Mouse (Mus musculus) ovary, adult 18-20 months (tissue): ENCODE results near the gene Rbm42.
A peak's percentile ranks its signal among the peaks of the same experiment; 100 is the strongest.

Experiments
- DNase-seq: peaks from one replicate; pipeline ENCODE4 v3.0.0; 2022; ENCODE audit warnings: low spot score, mixed read lengths

Gene Rbm42

GRCm38 (mm10) chr7:30649591-30650540 lies at the start of gene Rbm42:
Gene Rbm42, minus strand, starts transcription at chr7:30650317.
- peak; percentile 99 for DNase-seq

DNA sequence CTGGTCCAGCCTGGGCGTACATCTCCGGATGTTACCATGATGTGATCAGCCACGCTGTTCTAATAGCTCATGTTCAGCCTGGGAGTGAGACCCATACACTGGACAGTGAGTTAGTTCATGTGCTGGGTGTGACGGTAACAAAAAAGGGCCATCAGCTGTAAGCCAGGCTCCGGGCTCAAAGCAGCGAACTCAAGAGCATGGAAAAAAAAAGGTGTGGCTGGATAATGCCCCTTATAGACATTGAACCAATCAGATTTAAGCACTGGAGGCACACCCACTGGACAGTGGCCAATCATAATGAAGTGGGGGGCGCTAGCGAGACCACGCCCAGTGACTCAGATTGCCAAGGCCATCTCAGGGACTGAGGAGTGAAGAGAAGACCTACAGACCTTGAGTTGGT lies 48.5 kb upstream of the Rbm42 start, which contains the start of gene 2200002J24Rik:
Gene 2200002J24Rik (plus strand): TSS at position 338 of the 400 bp plus-strand sequence.
- peak; percentile 77 for DNase-seq

DNA sequence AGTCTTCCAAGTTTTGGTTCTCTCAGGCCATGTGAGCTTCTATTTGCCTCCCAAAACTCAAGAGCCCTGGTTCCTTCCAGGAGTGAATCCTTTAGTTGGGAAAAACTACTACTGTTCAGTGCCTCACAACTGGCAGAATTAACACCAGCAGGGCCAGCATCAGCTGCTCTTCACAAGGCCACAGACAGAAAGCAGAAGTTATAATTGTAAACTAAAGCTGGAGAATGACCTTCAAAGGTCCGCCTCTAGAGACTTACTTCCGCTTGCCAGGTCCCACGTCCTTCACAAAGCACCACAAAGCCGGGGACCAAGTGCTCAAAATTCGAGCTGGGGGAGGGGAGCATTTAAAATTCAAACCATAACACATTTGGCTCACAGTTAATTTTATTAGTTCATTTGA lies 48.0 kb upstream of the Rbm42 start:
- peak; percentile 32 for DNase-seq

DNA sequence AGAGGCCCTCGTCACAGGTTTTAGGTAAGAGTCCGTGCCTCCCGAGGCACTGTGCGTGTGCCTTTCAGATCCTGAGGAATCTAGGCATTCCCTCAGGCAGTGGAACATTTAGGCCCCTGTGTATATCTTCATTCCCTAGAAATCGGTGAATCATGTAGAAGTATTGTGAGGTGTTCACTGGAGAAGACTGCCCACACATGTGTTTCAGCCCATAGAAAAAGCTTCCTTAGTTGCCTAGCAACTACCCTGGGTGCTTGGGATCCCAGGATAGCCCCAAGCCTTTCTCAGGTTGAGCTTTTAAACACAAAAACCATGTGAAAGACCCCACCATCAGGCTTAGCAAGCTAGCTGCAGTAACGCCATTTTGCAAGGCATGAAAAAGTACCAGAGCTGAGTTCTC lies 38.2 kb upstream of the Rbm42 start:
- DNase-seq: no peak

GRCm38 (mm10) chr7:30683425-30683824 lies 33.3 kb upstream of the Rbm42 start:
- no peak for DNase-seq

GRCm38 (mm10) chr7:30681897-30682296 lies 31.8 kb upstream of the Rbm42 start:
- DNase-seq: no peak

GRCm38 (mm10) chr7:30678263-30678975 lies 28.3 kb upstream of the Rbm42 start:
- DNase-seq: peak; percentile 18

DNA sequence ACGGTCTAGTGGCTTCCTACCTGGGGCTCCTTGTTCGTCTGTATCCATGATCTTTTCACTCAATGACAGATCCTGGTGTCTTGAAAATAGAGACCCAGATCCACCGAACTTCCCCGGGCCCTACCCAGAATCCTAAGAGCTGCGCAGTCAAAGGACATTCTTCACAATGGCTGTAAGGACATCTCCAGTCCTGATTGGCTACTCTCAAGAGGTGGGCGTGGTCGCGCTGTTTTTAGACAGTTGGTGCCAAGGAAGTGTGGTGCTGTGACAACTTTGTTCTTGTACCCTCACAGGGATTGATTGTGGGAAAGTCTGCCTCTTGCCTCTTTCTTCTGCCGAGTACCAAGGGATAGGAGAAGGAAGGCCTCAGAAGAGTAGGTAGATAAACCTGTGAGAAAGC lies 21.4 kb upstream of the Rbm42 start, which contains the start of gene Pmis2:
Gene Pmis2 (minus strand): TSS at position 126 of the 400 bp plus-strand sequence.
- no peak for DNase-seq

DNA sequence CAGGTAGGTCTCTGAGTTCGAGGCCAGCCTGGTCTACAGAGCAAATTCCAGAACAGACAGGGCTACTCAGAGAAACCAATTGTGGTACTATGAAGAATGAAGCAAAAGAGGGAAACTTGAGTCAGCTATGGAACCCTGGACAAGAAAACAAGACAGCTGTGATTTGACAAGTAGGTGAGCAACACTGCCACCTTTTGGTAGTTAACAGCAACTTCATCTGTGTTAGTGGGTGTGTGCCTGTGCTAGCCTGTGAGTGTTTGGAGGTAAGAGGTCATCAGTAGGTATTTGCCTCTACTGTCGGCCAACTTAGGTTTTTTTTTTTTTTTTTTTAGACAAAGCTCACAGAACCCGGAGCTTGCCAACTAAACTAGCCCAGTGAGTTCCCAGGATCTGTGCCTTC lies 19.1 kb upstream of the Rbm42 start:
- no peak for DNase-seq

GRCm38 (mm10) chr7:30665321-30665720 lies 15.2 kb upstream of the Rbm42 start:
- DNase-seq: no peak

GRCm38 (mm10) chr7:30664529-30665200 lies 14.5 kb upstream of the Rbm42 start, which contains the start of gene Haus5:
Gene Haus5, minus strand, starts transcription at chr7:30664994.
- peak; percentile 77 for DNase-seq

DNA sequence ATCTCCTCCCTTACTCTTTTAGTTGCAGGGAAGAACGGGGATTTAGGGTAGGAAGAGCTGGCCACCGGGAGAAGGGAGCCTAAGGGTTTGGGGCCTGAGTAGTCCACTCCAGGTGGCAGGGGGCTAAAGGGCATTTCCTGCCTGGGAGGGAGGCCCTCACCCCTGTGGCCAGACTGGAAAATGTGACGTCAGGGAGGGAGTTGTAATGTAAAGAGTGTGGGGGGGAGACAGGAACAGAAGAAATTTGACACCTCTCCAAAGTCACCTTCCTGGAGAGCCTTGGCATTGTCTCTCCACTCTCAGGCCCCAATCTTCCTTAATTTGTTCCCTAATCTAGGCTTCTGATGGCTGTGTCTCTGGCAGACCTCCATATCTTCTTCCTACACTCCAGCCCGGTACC lies 11.0 kb downstream of the Rbm42 start:
- DNase-seq: no peak

- no peak for DNase-seq
Measured at GRCm38 (mm10) chr7:30636395-30636794, 13.7 kb downstream of the Rbm42 start.

DNA sequence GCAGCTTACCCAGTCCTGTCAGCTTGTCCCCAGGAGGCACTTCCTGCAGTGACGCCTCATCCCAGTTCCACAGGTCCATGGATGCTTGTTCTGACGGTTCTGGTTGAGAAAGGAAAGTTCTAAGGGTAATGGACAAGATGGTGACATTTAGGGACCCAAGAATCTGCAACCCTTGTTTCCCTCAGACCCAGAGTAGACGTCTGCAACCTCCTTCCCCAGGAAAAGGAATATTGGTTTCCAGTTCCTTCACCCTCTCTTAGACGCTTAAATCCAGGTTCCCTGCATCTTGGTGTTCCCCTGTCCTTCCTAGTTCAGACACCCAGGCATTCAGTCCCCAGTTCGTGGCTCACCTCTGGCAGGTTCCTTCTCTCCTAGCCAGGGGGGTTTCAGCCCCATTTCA lies 14.4 kb downstream of the Rbm42 start, which contains the start of gene Etv2:
Gene Etv2 (minus strand): TSS at position 101 of the 400 bp plus-strand sequence.
- DNase-seq: no peak

DNA sequence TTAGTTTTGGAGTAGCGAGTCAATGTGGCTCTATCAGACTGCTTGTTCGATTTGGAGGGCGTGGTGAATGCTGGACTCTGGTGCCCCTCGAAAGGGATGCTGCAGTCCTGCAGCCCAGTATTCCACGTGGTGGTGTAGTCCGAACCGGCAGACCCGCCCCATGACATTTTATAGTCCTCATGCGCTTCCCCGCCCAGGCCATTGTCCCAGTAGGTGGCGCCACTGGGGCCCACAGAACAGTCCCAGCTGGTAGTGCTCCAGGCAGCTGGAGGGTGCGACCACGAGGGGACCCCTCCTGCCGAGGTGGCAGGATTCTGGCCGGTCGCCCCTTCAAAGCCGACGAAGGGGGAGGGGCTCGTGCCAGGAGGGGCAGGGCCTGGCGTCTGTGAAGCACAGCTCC lies 15.5 kb downstream of the Rbm42 start:
- DNase-seq: no peak

DNA sequence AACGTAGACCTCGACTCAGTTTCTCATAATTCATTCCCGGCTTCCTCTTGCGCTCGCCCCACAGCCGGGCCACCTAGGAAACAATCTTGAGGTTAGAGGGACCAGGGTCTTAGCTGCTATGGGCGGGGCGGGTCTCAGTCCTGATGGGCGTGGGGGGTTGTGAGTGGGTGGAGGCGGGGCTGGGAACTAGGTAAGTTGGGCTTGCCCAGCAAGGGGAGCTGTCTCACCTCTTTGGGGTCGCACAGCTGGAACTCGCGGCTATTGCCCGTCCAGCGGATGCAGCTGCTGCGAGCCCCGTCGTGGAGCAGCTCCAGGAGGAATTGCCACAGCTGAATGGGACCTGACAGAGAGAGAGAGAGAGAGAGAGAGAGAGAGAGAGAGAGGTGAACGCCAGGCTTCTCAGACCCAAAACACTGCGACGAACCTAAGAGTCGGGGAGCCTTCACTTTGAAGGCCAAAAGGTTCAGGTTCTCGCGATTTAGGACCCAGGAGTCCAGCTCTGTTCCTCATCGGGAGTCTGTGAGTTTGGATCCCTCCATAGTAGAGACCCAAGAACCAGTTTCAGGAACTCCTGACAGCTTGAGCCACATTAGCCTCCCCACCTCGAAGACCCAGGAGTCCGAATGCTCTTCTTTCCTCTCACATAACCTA lies 16.2 kb downstream of the Rbm42 start:
- no peak for DNase-seq

DNA sequence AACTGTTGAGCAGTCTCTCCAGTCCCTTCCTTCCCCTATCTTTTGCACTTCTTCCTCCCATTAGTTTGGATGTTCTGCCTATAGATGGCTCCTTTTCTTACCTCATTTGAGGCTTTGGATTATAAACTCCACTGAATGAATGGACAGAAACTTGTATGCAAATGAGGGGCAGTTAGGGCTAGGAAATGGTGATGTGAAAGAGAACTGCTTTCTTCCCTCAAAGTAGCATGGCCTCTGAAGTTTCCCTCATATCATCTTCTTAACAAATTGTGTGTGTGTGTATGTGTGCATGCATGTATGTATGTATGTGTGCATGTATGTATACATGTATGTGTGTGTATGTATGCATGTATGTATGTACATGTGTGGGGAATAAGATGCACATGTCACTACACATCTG lies 21.1 kb downstream of the Rbm42 start:
- no peak for DNase-seq

DNA sequence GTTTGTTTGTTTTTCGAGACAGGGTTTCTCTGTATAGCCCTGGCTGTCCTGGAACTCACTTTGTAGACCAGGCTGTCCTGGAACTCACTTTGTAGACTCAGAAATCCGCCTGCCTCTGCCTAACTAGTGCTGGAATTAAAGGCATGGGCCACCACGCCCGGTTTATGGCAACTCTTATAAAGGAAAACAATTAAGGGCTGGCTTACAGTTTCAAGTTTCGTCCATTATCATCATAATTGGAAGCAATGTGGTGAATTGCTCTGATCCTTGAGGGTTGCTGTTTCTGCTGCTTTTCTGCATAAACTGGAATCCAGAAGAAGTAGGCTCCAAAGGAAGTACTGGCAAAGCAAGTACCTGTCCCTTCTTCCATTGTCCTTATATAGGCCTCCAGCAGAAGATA lies 23.5 kb downstream of the Rbm42 start:
- no peak for DNase-seq

DNA sequence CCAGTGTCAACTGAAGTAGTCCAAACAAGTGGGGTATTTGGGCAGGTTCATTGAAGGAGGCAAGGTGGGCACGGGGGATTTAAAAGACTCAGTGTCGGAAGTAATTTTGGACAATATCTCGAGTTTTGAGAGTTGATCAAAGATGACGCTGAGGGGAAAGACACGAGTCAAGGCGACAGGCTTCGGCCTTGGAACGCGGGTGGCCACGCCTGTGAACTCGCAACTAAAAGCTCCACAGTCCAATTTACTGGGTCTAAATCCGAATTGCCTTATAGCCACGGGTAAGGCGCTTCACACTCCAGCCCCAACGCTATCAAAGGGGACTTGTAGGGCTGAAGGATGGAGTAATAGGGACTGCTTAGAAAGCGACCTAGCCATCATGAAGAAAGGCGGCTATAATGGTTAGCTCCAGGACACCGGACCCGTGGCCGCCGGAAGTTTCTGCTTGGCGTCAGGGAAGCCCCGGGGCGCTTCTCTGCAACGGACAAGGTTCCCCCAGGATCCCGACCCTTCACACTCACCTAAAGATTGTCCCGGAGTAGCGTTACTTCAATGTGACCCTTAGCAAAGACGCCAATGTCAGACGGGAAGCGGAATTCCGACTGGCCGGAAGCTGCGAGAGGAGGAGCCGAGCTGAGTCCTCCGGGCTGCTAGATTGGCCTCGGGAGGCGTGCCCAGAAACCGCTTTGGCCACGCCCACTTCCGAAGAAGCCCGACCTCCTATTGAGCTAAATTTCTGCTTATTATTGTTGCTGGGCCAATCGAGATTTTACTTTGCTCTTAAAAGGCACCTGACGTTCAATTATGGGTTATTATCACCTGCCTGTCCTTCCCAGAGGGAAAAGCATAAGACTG lies 24.4 kb downstream of the Rbm42 start, which contains the start of gene Cox6b1:
Gene Cox6b1 (minus strand): TSS at position 622 of the 855 bp plus-strand sequence.
- DNase-seq: peak; percentile 80

GRCm38 (mm10) chr7:30619202-30619601 lies 30.9 kb downstream of the Rbm42 start:
- DNase-seq: no peak

DNA sequence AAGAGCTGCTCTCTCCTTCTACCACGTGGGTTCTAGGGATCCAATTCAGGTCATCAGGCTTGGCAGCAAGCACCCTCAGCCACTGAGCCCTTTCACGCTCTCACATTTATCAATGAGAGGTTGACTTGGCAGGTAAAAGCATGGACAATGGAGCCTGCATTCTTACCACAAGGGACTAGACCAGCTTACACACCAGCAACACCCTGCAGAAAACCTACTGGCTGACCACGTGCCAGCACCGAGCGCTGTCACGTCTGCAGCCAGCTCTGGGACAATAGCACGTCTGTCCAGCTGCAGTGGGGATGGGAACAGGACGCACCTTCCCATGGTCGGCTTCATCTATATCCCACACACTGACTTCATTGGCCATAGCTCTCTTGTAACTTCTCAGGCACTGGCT lies 31.5 kb downstream of the Rbm42 start:
- no peak for DNase-seq
